Mouse (Mus musculus) left cerebral cortex, postnatal 14 days (tissue): Measurements from ENCODE around the gene Phkg2. TPM values are rescaled to one million over a fixed set of nuclear protein-coding genes. Genes with fewer than 3 reads are reported as not detected.

ENCODE experiments used
- total RNA-seq, 2 experiments: library from RNA; stranded (reverse); gene quantifications; 2 replicates each; pipeline ENCODE4 v1.2.3; 2021

Phkg2 gene
- total RNA-seq, 2 experiments from 2014 or later = 71.5 to 75.9 TPM

Other genes starting within 250 kb of the Phkg2 start
- gene Zfp768, start 227.8 kb upstream of the Phkg2 start, total RNA-seq = 10 to 100 TPM; 10.9 to 13.0 TPM
- gene Zfp747, start 197.3 kb upstream of the Phkg2 start, total RNA-seq = 1 to 10 TPM; 5.4 to 7.8 TPM
- gene 9130019O22Rik, start 186.2 kb upstream of the Phkg2 start, total RNA-seq = 1 to 10 TPM; 2.7 to 2.8 TPM
- 1 to 10 TPM; 6.2 to 6.8 TPM for gene E430018J23Rik, start 179.7 kb upstream of the Phkg2 start, total RNA-seq
- 1 to 10 TPM; 2.9 to 4.1 TPM for gene Zfp764, start 166.5 kb upstream of the Phkg2 start, total RNA-seq
- gene Zfp688, start 151.3 kb upstream of the Phkg2 start, total RNA-seq = 10 to 100 TPM; 11.4 to 11.7 TPM
- gene Zfp689, start 124.2 kb upstream of the Phkg2 start, total RNA-seq = 1 to 10 TPM; 5.4 to 7.9 TPM
- gene Prr14, start 113.7 kb upstream of the Phkg2 start, total RNA-seq = 10 to 100 TPM; 27.2 to 32.5 TPM
- gene Fbrs, start 94.1 kb upstream of the Phkg2 start, total RNA-seq = 10 to 100 TPM; 52.9 to 66.0 TPM
- gene Srcap, start 61.4 kb upstream of the Phkg2 start, total RNA-seq = 100 to 1,000 TPM; 112 to 114 TPM
- 10 to 100 TPM in 1 of 2 experiments, 1 to 10 TPM in 1; 10.0 to 14.0 TPM for gene Gm42715, start 53.8 kb upstream of the Phkg2 start, total RNA-seq
- gene Tmem265, start 11.9 kb upstream of the Phkg2 start, total RNA-seq = 1 to 10 TPM; 2.3 to 3.2 TPM
- gene Ccdc189, start 15.3 kb downstream of the Phkg2 start, total RNA-seq = 10 to 100 TPM in 1 of 2 experiments, 1 to 10 TPM in 1; 9.5 to 11.3 TPM
- 10 to 100 TPM; 69.5 to 74.7 TPM for gene Rnf40, start 15.4 kb downstream of the Phkg2 start, total RNA-seq
- 10 to 100 TPM; 24.1 to 25.7 TPM for gene Zfp629, start 42.5 kb downstream of the Phkg2 start, total RNA-seq
- gene Bcl7c, start 135.6 kb downstream of the Phkg2 start, total RNA-seq = 10 to 100 TPM; 37.8 to 45.7 TPM
- gene Ctf1, start 139.4 kb downstream of the Phkg2 start, total RNA-seq = 1 to 10 TPM; 2.3 to 2.7 TPM
- not detected for gene Ctf2, start 158.8 kb downstream of the Phkg2 start, total RNA-seq
- gene Fbxl19, start 171.2 kb downstream of the Phkg2 start, total RNA-seq = 10 to 100 TPM; 89.1 to 89.8 TPM
- 10 to 100 TPM; 19.8 to 22.5 TPM for gene Orai3, start 196.5 kb downstream of the Phkg2 start, total RNA-seq
- 10 to 100 TPM; 43.3 to 44.9 TPM for gene Setd1a, start 203.3 kb downstream of the Phkg2 start, total RNA-seq
- gene Gm49388, start 212.3 kb downstream of the Phkg2 start, total RNA-seq = 1 to 10 TPM; 1.7 TPM
- 1 to 10 TPM; 4.8 to 6.0 TPM for gene Hsd3b7, start 227.3 kb downstream of the Phkg2 start, total RNA-seq